Mouse (Mus musculus) layer of hippocampus, adult 8-10 months (tissue): Measurements from ENCODE around the gene Ift81. TPM values are rescaled to one million over a fixed set of nuclear protein-coding genes. Genes with fewer than 3 reads are reported as not detected.
A peak's percentile ranks its signal among the peaks of the same experiment; 100 is the strongest.

Experiments used
- DNase-seq, 2 experiments: peaks; one replicate each; pipeline ENCODE4 v3.0.0; 2022; ENCODE audit warnings: low spot score in 2 of 2
- total RNA-seq, 4 experiments: library from RNA; stranded (reverse); gene quantifications; 2 replicates each; pipeline ENCODE4 v1.2.4; 2022

Gene Ift81
- total RNA-seq, 4 experiments from 2014 or later, result 40.2 to 59.2 (median 48.5) TPM

DNA sequence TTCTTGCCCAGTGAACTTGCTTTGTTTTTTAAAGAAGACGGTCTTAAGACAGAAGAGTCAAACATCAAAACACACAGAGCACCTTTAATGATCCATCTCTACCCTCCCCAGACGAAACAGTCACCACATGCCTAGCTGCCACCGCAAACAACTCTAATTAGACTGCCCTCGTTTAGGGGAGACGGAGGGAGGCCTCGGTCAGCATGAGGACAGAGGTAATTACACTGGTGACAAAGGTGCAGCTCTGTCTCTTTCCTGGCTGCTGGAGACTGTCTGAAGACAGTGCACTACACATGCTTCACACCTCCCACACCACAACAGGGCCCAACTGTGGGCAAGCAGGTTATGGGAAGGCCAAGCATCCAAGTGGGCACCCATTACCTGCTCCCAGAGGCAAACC, 66.5 kb downstream of the Ift81 start:
- DNase-seq, result no peak

DNA sequence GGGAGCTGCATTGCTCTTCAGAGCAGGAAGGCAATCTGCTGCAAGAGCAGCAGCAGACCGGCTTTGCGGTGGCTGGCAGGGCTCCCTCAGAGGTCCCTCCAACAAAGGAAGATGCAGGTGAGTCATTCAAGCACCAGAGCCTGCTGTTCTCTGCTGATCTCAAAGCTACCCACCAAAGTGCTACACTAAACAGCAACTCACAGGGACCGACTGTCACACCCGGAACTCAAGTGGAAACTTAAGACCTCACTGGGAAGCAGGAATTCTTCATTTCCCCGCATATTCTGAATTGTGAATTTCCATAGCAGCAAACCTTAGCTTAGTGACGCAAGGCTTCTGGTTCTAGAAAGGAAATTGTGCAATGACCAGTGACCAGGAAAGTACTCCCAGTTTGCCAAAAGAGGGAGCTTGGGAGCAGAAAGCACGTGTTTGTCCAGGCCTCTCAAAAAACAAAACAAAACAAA, 67.0 kb downstream of the Ift81 start:
- DNase-seq, result no peak

DNA sequence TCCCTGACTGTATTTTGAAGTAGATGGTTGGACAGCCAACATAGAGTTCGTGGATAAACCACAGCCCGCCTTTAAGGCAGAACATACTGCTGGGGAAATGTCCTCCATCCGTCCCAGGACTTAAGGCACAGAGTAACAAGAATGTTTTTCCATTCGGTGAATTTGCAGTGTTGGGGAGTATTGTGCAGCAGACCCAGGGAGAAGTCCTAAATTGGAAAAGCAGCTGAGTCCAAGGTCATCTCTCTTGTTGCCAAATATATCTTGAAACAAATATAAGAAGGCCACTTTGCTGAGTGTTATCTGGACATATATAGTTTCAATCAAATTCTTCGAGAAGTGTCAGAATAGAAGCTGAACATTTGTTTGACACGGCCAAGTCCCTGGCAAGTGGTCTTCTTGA, 70.9 kb downstream of the Ift81 start:
- DNase-seq, result no peak

DNA sequence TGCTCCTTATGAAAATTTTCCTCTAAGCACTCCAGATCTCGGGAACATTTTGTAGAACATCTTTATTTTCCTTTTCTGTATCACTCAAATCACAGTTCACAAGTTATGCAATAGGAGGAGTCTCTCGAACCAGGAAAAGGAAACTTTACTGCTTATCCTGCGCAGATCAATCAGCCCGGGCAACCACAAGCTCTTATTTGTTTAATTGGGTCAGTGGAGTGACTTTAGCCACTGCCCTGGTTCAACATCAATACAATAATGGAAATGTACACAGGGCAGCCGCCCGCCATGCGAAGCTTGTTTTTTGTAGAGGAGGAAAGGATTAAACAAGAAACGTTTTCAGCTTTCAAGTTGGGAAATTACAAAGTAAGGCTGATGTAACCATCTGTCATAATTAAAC, 72.4 kb downstream of the Ift81 start:
- no peak for DNase-seq

DNA sequence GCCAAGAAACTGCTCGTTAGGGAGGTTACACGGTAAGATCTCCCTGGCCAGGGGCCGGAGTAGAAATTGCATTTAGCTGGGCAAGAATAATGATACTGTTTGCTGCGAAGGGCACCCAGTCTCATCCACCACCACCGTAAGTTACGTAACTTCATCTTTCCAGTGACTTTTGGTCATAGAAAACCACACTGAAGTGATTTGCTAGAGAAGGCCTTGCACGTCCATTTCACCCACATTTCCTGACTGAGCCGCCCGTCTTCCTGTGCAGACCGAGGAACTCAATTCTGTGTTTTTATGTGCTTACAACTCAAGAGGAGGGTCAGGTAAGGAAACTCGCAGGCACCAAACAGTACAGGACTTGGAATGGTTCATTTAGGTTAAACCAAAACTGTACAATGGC, 76.2 kb downstream of the Ift81 start:
- DNase-seq, result no peak

DNA sequence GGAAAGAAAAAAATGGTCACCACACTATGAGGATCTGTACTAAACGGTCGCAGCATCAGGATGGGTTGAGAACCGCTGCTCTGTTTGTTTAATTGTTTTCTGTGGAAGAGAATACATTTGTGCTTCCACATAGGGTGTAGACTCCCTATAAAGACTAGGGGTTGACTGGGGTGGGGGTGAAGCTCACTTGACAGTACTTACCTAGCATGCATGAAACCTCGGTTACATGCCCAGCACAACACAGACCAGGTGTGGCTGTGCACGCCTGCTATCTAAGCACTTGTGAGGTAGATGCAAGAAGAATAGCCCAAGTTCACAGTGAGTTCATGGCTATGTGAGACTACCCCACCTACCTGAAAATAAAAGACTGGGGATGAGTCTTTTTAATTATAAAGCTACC, 76.7 kb downstream of the Ift81 start:
- DNase-seq, result no peak

DNA sequence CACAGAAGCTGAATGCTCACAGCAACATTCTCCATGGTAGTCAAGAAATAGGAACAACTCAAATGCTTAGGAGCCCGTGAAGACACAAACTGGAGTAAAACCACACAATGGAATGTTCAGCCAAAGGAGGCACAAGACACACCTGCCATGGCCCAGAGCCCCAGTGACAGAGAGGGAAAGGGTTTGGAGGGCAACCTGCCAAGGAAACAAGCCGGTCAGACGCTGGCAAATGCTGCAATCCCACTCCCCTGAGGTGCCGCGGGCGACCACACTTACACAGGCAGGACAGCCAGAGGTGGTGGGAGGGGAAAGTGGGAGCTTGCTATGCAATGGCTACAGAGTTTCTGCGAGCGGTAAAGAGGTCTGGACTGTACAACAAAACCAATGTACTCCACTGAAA, 80.4 kb downstream of the Ift81 start:
- no peak for DNase-seq

DNA sequence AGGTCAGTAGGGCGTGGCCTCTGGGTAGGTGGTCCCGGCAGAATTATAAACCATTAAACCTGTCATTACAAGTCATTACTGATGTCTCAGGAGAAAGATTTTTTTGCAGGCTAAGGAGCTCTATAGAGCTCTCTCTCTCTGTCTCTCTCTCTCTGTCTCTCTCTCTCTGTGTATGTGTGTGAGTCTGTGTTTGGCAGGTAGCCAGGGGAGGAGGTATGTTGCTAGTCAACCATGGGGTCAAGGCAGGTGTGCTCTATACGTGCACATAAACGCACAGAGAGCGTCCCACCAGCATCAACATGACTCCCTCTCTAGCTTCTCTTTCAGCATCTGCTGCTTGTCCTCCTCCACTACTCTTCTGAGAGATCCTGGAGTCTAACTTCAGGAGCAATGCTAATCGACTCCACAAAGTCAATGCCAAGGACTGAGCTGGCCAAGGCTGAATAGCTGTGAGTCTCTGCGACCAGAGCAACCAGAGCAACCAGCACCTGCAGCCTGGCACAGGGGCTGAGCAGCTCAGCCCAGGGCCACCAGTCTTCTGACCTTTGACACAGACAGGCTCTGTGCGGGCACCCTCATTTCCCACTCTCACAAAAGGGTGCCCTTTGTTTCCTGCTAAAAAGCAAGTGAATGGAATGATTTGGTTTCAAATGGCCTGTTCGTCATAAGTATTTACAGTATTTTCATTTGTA, 84.3 kb downstream of the Ift81 start:
- no peak for DNase-seq

DNA sequence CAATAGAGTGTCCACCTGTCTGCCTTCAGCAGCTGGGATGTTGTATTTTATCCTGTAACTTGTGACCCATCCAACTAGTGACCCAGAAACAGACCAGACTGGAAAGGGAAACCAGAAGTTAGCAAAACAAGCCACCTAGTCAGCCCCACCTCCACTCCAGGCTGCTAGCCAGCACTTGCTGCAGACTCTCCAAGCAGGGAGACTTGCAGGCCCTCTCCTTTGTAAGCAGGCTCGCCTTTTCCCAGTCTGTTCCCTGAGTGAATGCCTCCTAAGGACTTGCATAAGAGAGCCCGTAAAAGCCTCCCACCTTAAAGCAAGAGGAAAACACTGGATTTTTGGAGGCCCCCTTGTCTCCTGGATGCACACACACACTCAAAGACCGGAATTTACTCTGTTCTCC, 85.0 kb downstream of the Ift81 start:
- peak; percentile 34 to 45 for DNase-seq

DNA sequence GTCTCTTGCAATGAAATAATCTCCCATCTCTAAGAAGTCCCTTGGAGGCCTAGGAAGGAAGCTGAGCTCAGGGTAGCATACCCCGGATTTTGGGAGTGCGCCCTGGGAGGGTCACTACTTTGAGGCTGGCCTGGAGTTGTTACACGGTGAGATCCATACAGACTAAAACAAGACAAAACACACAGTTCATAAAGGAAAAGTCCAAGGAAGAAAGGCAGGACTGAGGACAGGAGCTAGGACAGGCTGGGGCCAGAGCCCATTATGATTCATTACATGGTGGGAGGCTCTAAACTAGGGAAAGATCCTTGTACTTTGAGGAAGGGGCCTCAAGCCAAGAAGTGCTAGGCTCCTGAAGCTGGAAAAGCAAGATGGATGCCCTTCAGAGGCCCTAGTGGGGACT, 85.7 kb downstream of the Ift81 start:
- no peak for DNase-seq

DNA sequence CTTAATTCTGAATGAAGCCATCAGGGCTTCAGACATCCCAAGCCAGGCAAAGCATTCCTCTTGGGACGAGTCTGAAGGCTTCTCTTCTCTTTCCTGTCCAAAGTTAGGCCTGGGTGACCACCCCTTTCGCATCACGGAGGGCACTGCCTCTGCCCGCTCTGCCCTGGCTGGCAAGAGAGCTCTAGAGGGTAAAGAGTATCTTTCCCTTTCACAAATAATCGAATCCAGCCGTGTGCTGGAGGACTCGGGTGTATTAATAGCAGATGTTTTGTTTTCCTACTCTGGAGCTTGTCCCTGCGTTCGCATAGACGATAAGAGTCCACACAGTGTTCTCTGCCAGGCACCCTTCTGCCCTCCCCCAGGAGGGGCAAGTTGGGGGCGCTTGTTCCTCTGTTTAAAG, 86.6 kb downstream of the Ift81 start:
- no peak for DNase-seq

DNA sequence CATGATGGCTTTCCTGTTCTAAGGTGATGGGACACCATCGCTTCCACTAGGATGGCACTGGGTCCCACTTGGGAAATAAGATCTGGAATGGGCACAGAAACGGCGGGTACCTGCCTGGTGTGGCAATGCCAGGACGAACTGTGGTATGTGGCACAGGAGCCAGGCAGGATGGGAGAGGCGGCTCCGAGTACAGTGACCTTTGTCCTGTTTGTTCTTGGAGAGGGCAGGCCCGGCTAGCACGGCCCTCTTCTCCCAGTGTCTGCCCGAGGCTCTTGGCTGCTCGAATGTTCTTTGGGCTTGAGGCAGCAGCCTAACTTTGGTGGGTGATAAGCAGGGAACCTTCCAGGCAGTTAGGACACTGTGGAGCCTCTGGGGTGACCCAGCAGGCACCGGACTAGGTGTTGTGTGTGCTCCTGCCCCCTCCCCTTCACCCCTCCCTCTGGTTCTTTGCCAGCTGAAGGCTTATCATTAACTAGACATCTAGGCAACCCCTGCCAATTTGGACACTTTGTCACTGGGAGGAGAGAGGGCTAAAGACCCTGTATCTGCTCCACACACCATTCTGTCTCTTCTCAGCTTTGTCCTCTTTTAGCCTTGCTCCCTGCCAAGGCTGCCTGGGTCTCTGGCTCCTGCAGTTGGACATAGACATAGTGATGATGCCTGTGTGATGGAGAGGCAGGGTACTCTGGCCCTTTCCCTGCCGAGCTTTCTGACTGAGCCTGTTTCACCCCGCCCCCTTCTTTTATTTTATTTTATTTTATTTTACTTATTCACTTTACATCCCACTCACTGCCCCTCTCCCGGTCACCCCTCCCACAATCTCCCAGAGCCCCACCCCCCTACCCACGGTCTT, 87.2 kb downstream of the Ift81 start:
- no peak for DNase-seq

DNA sequence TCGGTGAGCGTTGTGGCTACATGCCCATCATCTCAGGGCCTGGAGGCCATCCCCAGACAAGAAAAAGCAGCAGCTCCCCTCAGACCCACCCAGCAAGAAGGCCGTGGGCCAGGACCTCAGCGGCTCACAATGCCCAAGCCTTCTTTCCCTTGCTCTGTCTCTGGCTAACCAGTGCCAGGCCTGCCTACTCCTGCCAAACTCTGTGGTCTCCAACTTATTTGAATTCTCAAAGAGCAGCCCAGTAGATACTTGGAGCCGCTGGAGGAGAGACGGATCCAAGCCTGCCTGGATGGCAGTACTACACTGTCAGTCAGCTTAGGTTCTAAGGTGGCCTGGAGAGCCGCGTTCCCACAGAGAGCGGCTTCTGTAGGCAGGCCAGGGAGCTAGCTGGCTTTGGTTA, 87.9 kb downstream of the Ift81 start:
- DNase-seq, result peak; percentile 55 to 74

DNA sequence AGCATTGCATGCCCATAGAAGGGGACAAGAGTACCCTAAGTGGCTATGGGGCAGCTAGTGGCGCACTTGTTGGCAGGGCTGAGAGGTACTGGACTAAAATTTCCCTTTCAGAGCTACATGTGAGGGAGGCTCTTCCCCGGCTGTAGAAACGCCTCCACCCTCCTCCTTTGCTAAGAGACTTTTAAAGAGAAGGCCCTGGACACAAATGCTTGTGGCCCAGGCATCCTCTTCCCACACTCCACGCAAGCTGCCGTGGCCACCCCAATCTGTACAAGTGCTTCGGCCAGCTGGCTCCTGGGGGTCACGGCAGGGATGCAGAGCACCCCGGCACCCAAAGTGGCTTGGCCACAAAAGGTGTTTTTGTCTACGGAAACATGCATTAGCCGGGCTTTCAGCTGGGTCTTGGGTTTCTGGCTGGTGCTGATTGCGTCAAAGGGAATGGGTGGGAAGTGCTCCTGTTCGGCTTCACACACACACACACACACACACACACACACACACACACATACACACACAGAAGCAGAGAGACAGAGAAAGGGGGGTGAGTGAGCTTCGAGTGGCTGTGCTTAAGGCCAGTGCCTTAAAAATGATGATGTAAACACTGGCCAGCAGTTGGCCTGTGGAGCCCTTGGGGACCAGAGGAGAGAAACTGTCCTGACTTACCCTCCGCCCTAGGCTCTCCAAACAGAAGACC, 88.9 kb downstream of the Ift81 start:
- no peak for DNase-seq

DNA sequence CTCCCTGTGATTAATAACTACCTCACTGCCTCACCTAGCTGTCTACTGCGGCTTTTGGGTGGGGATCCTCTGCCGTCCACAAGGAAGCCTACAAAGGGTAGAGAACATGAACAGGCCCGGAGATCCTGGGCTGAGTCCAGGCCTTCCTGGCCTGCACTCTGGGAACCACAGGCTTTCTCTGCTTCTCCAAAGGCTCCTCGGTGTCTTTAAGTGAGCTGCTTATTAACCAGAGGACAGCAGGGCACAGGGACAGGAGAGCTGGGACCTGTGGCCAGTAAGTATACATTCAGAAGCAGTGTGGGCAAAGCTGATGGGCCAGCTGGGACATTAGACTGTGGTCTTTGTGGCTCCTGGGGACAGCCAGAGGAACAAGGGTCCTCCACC, 89.5 kb downstream of the Ift81 start:
- no peak for DNase-seq

DNA sequence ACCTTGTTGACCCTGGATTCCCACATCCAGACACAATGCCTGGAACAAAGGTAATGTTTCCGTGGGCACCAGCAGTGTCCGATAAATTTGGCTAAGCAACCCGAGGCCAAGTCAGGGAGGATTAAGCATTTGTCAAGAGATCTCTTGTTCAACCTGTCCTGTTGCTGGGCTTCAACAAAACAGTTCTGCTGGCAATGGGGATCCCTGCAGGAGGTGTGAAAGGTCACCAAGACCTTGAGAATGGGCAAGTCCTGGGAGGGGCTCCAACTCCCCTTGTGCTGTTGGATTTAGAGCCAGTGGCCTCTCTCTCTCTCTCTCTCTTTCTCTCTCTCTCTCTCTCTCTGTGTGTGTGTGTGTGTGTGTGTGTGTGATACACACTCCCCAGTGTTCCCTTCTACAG, 90.1 kb downstream of the Ift81 start:
- DNase-seq, result no peak

DNA sequence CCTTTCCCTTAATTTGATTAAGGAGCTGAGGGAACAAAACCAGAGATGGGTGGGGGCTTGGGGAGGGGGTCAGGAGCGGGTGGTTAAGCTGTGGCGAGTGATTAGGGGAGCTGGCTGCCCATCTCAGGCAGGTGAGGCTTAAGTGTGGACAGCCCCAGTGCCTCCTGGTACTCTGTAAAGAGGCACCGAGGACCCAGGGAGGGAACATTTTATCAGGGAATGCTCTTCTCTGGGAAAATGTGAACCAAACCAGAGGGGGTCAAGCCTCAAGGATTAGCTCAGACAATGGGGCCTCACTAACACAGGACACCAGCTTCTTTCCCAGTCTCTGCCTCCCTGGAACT, 93.2 kb downstream of the Ift81 start:
- DNase-seq, result no peak

DNA sequence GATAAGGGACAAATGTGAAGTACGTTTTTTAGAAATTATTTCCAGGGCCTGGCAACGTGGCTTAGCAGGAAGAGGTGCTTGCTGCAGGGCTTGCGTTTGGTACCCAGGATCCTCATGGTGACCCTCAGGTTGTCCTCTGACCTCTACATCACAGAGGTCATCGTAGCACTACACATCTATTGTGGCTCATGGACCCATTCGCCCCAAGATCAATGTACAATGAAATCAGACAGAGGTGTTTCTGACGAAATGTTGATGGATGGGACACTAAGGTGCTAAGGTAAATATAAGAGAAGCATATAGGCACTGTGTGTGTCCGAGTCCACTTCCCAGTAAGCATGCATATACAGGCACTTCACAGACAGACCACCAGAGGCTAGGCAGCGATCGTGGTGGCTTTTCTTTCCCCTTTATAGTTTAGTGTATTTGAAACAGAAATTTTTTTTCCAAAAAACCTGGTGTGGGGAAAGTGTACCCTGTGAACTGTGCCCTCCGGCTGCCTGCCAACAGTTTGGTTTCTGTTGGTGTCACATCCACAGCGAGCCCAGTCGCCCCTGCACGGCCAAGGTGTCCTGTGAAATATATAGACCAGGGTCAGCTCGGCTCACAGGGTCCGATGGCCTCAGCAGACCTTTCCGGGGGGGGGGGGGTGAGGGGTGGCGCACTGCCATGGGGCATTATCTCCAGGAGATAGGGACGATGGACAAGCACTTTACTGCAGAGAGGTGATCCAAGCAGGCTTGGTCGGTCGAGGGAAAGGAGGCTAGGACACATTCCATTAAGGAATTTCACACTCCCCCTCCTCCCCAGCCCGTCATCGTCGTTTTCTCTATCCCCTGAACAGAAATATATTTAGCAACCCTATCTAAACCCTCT, 93.8 kb downstream of the Ift81 start:
- no peak for DNase-seq

DNA sequence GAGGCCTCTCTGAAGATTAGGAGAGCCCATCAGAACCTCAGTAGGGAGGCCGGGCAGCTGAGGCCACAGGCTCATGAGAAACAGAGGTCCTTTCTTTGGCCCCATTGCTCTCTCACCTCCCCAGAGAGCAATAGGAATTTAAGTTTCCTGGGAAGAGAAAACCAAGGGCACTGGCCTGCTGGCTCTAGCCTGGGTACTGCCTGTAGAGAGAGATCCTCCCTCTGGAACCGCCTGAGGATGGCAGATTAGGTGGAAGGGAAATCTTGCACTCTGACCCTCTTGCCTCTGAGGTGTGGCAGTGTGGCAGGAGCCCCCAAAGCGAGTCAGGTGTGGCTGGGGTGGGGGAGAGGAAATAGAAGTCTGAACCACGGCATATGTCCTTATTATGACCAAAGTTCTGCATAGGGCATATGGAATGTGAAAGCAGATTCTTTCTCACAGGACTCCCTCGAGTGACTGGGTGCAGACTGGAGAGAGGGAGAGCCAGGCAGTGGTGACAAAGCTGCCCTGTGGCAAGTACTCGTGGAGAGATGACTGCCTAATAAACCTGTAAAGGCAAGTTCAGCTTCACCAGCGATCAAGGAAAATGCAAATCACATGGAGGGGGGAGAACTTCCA, 95.2 kb downstream of the Ift81 start:
- DNase-seq, result no peak

DNA sequence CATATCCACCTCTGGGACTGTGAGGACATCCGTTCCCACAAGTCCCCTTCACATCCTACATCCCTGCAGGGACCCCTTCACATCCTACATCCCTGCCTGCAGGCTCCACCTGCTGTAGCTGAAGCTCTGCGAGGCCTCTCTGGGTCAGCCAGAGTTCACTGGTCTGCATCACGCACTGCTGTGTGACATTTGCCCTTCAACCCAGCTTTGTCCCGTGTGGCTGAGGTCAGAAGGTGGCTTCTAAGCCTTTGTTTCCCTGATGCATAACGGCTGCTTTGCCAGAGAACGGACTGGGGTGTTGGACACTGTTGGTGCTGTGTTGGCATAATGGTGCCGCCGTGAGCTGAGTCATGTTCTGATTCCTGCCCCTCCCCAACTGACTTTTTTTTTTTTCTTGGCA, 96.1 kb downstream of the Ift81 start:
- DNase-seq, result no peak

DNA sequence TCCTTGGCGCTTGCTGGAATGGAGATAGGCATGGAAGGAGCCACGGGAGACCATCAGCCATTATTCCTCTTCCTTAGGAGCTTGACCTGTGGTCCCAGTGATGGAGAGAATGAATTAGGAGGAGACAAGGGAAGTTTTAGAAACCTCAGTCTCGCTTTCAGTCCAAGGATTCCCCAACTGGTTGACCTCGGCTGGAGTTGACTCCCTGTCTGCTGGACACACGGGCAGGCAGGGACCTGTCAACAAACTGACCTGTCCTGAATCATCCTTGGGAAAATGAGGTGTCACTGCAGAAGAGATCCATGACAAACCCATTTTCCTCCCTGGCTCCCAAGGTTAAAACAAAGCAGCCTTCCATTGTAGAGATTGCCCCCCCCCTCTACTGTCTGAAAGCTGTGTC, 97.4 kb downstream of the Ift81 start:
- DNase-seq, result no peak
